Mouse (Mus musculus) layer of hippocampus, adult 9-10 months (tissue): ENCODE results near the gene Mdn1.

ENCODE experiments used
- DNase-seq: peaks from one replicate; pipeline ENCODE4 v3.0.0; 2022; ENCODE audit warnings: low spot score

Mdn1 gene

DNA sequence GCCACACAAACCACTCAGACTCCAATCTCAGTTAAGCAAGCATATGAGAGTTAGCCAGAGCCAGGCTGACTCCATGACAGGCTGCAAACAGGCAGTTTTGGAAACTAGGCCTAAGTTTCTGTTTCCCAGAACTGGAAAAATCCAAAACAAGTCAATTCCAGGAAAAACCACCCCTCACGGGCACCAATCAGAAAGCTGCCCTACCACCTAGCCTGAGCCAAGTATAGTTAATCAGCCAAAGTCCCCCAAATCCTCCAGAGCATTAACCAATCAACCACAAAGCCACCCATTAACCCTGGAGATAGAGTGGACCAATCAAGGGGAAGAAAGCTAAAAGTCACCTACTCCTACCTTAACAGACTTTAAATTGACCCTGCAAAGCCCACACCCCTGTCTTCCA lies 130.2 kb downstream of the Mdn1 start:
- DNase-seq: no peak

DNA sequence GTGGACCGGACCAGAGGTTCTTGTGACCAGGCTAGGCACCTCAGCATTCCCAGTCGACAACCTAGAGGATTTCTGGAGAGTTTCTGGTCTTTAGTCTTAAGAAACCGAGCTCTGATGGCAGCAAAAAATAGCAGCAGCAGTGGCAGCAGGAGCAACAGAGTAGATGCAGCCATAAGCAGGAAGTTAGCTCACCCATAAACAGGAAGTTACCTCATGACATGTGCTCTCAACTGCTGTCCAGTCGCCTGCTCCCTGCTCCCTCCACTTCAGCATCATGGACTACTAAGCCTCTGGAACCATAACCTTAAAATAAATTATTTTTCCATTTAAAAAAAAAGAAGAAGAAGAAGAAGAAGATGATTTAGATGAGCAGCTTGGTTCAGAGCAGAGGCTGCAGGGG lies 132.1 kb downstream of the Mdn1 start:
- no peak for DNase-seq

DNA sequence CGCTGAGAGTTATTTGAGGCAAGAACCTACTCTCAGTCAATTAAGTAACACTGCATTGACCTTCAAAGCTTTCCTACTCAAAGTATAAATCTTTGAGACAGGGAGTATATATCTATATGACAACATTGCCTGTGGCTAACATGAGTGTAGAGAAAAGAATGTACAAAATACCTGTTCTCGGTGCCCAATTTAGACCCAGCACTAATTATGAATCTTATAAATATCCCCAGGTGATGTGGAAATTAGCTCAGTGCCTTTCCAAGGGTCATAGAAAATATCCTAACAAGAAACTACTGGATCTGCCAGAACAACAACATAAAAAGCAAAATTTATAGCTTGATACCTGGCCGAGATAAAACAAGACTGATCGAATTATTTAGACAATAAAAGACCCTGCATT lies 142.1 kb downstream of the Mdn1 start:
- no peak for DNase-seq

DNA sequence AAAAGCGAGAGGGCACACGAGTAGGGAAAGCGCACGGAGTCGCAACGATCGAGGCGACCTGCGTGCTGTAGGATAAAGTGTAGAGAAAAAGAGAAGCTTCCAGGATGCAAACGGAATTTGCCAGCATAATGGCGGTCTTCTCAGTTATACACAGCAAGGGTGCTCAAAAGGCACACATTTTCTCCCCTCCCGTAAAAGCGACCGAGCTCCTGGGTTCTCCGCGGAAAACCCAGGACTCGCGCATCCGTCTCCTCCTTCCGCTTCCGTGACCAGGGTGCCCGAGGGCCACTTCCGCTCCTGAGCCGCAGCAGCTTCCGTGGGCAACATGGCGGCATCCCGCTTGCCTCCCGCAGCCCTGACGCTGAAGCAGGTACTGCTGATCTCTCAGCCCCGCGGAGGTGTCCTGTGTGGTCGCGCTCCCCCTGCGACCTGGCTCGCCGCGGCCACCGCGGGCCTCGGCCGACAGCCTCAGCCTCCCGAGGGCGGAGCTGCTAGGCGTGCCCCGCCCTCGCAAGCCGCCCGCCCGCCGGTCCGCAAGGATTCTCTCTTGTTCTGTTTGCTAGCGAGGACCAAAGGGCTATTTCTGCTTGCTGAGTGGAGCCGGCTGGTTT lies 143.2 kb downstream of the Mdn1 start, which contains the start of gene Lyrm2:
Gene Lyrm2 (plus strand): TSS at position 288 of the 611 bp plus-strand sequence.
- peak; percentile 45 for DNase-seq

DNA sequence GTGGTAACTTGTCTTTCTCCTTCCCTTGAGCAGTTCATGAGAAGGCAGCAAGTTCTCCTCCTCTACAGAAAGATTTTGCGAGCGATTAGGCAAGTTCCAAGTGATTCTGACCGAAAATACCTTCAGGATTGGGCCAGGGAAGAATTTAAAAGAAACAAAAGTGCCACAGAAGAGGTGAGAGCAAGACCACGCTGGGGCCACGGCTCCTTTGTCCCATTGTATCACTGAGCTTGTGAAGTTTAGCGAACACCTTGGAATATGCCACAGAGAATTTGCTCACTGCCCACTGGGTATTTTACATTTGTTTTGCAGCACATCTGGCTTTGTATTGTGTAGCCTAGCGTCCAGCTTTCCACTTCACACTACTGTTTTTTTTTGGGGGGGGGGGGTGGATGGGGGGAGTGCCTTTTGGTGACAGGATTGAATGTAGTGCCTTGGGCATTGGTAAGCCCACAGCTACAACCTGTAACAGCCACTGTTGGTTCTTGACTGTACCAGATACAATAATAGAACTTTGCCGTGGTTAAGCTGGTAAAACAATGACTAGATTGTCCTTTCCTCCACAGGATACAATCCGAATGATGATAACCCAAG lies 143.8 kb downstream of the Mdn1 start:
- no peak for DNase-seq

DNA sequence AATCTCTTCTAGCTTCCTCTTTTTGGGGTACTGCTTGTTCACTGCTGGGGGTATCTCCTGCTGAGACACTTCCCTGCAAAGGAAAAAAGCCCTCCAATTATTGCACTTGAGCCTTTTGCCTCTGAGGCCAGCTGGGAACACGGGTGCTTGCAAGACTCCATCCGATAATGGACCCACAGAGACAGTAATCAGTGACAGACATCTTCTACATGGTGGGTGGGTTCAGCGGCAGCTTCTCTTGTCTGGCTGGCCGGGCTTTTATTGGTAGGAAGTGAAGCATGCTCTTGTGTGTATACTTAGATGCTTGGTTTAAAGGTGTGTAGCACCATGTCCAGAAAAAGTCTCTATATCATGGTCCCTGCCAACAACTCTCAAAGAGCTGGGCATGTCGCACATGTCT lies 160.6 kb downstream of the Mdn1 start:
- no peak for DNase-seq

DNA sequence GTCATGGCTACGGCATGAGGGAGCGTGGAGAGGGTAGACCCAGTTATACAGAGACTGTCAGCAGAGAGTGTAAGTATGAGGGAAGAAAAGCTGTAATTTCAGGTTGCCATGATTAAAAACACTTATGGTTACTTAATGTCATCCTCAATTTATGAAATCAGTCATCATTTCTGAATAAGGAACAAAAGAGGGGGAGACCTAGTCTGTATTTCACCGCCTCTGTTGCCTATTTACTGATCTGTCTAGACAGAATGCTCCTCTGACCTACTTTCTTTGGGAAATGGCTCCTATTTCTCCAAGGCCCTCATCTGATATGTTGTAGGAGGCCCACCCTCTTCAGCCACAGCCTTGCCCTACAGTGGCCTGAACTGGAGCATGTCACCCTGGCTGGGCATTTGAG lies 163.8 kb downstream of the Mdn1 start:
- DNase-seq: no peak

DNA sequence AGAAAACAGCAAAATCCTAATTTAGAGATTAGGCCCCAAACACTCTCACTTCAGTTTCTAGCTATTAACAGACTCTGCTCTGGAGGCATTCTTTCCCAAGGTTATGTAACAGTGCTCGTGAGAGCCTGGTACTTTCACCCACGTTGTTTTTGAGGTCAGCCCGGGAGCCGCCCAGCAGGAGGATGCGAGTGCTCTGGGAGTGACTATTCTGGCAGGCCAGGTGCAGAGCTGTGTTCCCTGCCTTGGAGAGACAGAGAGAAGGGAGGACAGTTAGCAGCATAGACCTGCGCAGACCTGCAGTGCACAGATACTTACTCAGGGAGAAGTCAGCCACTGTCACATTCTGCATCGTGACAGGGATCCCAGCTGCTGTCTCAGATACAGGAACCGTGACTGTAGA lies 167.3 kb downstream of the Mdn1 start:
- DNase-seq: no peak
